Mouse (Mus musculus) kidney, adult 2 months (tissue): Measurements from ENCODE around the gene Mrm2. TPM values are rescaled to one million over a fixed set of nuclear protein-coding genes. Genes with fewer than 3 reads are reported as not detected.
"Not testable (repeated sequence)": the region's sequence is repeated elsewhere in the genome, so short reads cannot be mapped to it uniquely, and the experiment has no call there.

ENCODE experiments used
- DNase-seq: peaks from one replicate; pipeline ENCODE4 v3.0.0; 2021
- H3K27ac ChIP-seq: fragments of 200-500 bp; 2 replicates; pipeline ENCODE4 v1.5.1; 2012; ENCODE audit warnings: low read depth, low read length, control low read depth, inconsistent platforms; ENCODE audit not compliant: insufficient read depth
- H3K27me3 ChIP-seq: fragments of 200-500 bp; replicated peaks from 2 replicates; pipeline ENCODE4 v1.6.1; 2012; ENCODE audit warnings: mild to moderate bottlenecking, moderate library complexity, low read length, inconsistent platforms; ENCODE audit not compliant: control insufficient read depth, insufficient read depth
- H3K36me3 ChIP-seq: fragments of 200-500 bp; 2 replicates; pipeline ENCODE4 v1.6.1; 2012; ENCODE audit warnings: mild to moderate bottlenecking, moderate library complexity, low read length, inconsistent platforms; ENCODE audit not compliant: control insufficient read depth, insufficient read depth
- H3K4me1 ChIP-seq: fragments of 200-500 bp; 2 replicates; pipeline ENCODE4 v1.6.1; 2011; ENCODE audit warnings: low read length; ENCODE audit not compliant: control insufficient read depth, insufficient read depth
- H3K4me3 ChIP-seq: fragments of 200-500 bp; 2 replicates; pipeline ENCODE4 v1.5.1; 2011; ENCODE audit warnings: mild to moderate bottlenecking, low read depth, low read length, control low read depth; ENCODE audit not compliant: insufficient read depth
- CTCF ChIP-seq: fragments of 200-500 bp; conservative IDR thresholded peaks from 2 replicates; pipeline ENCODE4 v1.5.1; 2011; ENCODE audit warnings: low read depth, mild to moderate bottlenecking, control low read depth, low read length, moderate library complexity, mixed read lengths; ENCODE audit not compliant: insufficient read depth, insufficient read length
- POLR2A ChIP-seq: fragments of 200-500 bp; IDR thresholded peaks from one replicate; pipeline ENCODE4 v1.6.1; 2011; ENCODE audit warnings: low read depth, low read length, control low read depth
- WGBS: fragments of 180-500 bp; shearing (Covaris S2); methylation state at CpG from one replicate; pipeline ENCODE4 v1.1.7; 2018; 5-methylcytosine and 5-hydroxymethylcytosine counted together
- polyA plus RNA-seq: library from polyadenylated mRNA; depleted of rRNA; stranded (reverse); fragments of >200 nt; gene quantifications from 2 replicates; pipeline ENCODE4 v1.2.3, GENCODE M21; 2012

Mrm2 gene
- polyA plus RNA-seq, 1 experiment = 15.1 TPM

DNA sequence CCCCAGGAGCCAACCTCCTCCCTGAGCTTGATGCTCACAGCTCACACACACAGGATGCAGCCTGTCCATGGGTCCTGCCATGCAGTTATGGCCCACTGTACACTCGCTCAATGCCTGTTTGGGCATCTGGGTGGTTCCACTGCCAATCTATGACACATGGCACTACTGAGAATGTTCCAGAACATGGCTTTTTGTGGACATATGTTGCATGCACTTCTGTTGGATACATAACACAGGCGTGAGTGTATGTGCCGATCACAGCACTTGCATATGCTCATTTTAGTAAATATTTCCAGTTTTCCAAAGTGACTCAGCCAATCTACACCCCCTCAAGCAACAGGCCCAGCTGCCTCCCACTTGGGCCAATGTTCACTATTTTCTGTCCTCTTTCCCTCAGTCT is 40.0 kb upstream of the Mrm2 start:
- Histone ChIP-seq H3K27ac (peak overlapping the region; percentile 24; the same call in 1 of the 2 replicates), H3K4me3 (no peak overlapping the region), H3K27me3 (no peaks in the 10 kb centered on the region), H3K4me1 (peaks cover 35% of the 10 kb centered on the region), H3K36me3 (no peaks in the 10 kb centered on the region)
- TF ChIP-seq POLR2A (no peak), CTCF (no peak)
- no peak for DNase-seq
- WGBS = 89% methylated on average over 3 of the region's 3 CpGs

DNA sequence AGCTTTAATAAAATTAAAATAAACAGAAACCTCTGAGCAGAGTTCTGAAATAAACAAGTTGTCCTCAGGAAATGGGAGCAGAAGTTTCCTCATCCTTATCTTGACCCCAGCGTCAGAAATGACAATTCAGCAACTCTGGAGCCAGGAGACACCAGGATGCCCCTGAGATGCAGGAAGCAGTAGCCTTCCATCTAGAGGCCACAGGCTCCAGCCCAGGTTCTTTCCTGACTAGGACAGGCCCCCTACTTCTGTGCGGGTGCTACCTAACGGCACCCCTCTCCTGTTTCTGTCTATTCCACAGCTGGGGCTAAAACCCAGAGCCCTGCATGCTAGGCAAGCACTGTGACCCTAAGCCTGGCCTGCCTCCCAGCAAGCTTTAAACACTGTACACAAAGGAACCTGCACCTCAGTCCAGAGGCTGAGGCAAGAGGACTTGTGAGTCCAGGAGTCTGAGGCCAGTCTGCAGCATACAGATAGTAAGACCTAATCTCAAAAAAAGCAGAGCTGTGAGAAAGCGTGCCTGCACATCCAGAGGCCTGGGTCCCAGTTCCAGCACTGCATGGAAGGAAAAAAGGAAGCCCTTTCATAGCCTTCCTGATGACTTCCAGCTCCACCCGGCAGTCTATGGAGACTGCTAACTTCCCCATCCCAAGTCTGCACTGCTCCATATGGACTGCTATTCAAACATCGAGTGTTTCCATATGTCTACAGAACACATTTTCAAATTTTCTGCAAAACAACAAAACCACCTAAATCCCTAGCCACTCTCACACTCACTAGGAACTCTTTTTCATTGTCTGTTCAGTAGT is 39.0 kb upstream of the Mrm2 start:
- TF ChIP-seq CTCF = no peak
- no peak for TF ChIP-seq POLR2A
- 37% methylated on average over 6 of the region's 6 CpGs for WGBS
- DNase-seq = peak; percentile 80
- Histone ChIP-seq H3K36me3 (no peaks in the 10 kb centered on the region), H3K4me1 (peaks cover 33% of the 10 kb centered on the region), H3K4me3 (no peak overlapping the region), H3K27me3 (no peaks in the 10 kb centered on the region), H3K27ac (peak overlapping the region; percentile 85)

DNA sequence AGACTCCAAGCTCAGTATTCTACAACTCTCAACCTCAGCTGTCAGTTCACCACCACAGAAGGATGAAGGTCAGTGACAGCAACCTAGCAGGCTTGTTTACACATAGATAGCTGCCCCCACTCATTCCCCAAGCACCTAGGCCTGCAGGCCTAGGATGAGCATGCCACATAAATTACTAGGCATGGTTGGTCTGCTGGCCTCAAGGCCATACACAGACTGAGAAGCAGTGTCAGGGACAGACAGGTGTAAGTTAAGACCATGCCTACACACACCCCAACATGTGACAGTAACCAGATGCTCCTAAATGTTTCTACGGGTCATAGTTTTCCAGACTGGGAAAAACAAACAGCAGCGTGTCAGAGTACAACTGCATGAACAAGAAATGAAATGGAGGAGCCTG is 37.8 kb upstream of the Mrm2 start:
- 44% methylated on average over 2 of the region's 2 CpGs for WGBS
- Histone ChIP-seq H3K27me3 (no peaks in the 10 kb centered on the region), H3K4me1 (peaks cover 29% of the 10 kb centered on the region), H3K36me3 (no peaks in the 10 kb centered on the region), H3K4me3 (no peak overlapping the region), H3K27ac (peak overlapping the region; percentile 85)
- no peak for DNase-seq
- TF ChIP-seq CTCF = no peak
- no peak for TF ChIP-seq POLR2A

DNA sequence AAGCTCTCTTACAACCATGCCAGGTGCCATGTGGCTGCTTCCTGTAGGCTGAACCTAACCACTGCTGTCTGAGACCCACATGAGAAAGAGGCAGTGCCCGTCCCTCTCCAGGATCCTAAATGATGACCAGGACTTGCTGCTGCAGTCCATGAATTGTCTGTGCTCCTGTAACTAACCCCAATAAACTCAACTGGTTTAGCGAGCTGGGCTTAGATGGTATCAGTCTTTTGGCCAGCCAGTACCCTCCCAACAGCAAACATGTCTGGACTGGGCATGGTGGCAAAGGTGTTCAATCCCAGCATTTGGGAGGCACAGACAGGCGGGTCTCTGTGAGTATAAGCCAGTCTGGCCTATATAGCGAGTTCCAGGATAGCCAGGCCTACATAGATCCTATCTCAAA is 37.2 kb upstream of the Mrm2 start:
- DNase-seq = no peak
- Histone ChIP-seq H3K27ac (0 out of 2 replicates have a peak overlapping the region, but pooled peaks have one; percentile 85), H3K27me3 (no peaks in the 10 kb centered on the region), H3K4me1 (peaks cover 32% of the 10 kb centered on the region), H3K4me3 (no peak overlapping the region), H3K36me3 (no peaks in the 10 kb centered on the region)
- 90% methylated on average over 4 of the region's 4 CpGs for WGBS
- no peak for TF ChIP-seq CTCF
- no peak for TF ChIP-seq POLR2A

DNA sequence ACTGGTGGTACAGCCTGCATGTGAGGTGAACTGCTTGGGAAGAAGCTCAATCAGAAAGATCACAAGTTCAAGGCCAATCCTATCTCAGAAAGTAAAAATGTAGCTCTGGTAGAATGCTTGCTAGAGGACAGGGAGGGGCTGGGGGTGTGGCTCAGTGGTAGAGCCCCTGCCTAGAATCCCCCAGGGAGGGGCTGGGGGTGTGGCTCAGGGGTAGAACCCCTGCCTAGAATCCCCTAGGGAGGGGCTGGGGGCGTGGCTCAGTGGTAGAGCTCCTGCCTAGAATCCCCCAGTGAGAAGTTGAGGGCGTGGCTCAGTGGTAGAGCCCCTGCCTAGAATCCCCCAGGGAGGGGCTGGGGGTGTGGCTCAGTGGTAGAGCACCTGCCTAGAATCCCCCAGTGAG is 36.4 kb upstream of the Mrm2 start:
- H3K27ac ChIP-seq, H3K27me3 ChIP-seq, DNase-seq, H3K4me3 ChIP-seq, H3K36me3 ChIP-seq: not testable (repeated sequence)
- 97% methylated on average over 2 of the region's 2 CpGs for WGBS
- peaks cover 34% of the 10 kb centered on the region for H3K4me1 ChIP-seq

DNA sequence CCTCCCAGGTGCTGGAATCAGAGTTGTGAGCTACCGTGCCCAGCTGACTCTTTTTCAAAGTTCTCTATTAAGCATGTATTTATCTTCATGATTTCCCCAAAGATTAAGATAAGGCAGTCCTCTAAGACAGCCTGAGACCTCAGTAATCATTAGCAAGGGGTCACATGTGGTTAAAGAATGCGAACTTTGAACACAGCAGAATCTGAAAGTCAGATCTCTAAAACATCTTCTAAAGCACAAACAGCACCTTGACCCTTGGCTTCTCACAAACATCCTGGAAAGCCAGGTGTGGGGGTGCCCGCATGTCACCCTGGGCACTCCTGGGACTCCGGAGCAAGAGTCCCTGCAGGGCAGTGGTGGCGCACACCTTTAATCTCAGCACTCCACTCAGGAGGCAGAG is 32.7 kb upstream of the Mrm2 start:
- peak; percentile 91 for DNase-seq
- TF ChIP-seq CTCF (no peak), POLR2A (no peak)
- H3K4me1 ChIP-seq = peaks cover 24% of the 10 kb centered on the region
- H3K4me3 ChIP-seq = no peak overlapping the region
- no peaks in the 10 kb centered on the region for H3K27me3 ChIP-seq
- no peaks in the 10 kb centered on the region for H3K36me3 ChIP-seq
- WGBS = 60% methylated on average over 5 of the region's 5 CpGs
- peak overlapping the region; percentile 75 for H3K27ac ChIP-seq

DNA sequence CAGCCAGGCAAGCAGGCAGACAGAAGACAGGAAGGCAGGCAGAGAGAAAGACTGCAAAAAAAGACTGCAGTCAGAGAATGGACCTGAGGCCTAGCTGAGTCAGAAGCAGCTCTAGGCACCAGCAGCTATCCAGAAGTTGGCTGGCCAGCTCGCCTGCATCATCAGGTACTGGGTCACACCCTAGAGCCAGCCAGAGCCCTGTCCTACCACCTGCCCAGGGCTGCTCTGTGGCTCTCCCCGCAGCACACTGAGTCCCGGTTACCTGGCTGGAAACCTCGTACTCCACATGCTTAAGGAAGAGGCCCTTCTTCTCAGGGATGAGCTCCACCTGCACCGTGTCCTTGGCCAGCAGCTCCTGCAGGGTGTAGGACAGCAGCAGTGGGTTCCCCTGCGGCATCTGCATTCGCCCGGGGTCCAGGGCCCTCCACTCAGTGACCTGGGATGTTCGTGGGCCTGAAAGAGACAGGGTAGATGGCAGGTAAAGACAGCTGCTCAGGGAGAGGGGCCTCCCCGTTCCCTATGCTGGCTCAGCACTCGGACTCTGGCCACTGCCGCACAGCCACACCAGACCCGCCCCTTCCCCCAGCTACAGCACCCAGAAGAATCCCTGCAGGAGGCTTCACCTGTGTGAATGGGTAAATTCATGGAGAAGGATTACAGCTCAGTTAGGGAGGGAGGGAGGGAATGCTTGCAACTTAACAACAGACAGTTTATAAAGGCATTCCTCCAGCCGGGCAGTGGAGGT is 28.4 kb upstream of the Mrm2 start:
- Histone ChIP-seq H3K4me3 (peak overlapping the region; percentile 40), H3K36me3 (peaks cover 3% of the 10 kb centered on the region; the same call in 1 of the 2 replicates), H3K27me3 (no peaks in the 10 kb centered on the region), H3K4me1 (peaks cover 20% of the 10 kb centered on the region), H3K27ac (peak overlapping the region; percentile 69)
- TF ChIP-seq CTCF = no peak
- TF ChIP-seq POLR2A = no peak
- peak; percentile 85 for DNase-seq
- WGBS = 54% methylated on average over 14 of the region's 14 CpGs
